Mouse (Mus musculus) midbrain, postnatal 0 days (tissue): ENCODE measurements at regions not wholly inside any gene's neighbourhood (a gene's known extent, or its start where the extent isn't known, plus 50 kb on each side); places are given as distances from the start of the nearest gene placed in this dataset.

Experiments
- ATAC-seq: fragments of 200-750 bp; cut with Nextera tagmentation; 2 replicates; pipeline ENCODE4 v1.8.0; 2017; ENCODE audit warnings: moderate number of reproducible peaks, mild to moderate bottlenecking, moderate TSS enrichment, moderate library complexity; ENCODE audit not compliant: low FRiP score
- DNase-seq: peaks from one replicate; pipeline ENCODE4 v3.0.0-alpha.2; 2015; ENCODE audit warnings: low spot score
- H3K27ac ChIP-seq: fragments of 300-500 bp; sonication (generic); 2 replicates; pipeline ENCODE4 v1.5.1; 2014; ENCODE audit warnings: low read depth, mild to moderate bottlenecking, low read length, mixed read lengths
- H3K27me3 ChIP-seq: fragments of 300-500 bp; sonication (generic); 2 replicates; pipeline ENCODE4 v1.6.1; 2014; ENCODE audit warnings: low read length, control low read depth, mixed read lengths; ENCODE audit not compliant: insufficient read depth
- H3K36me3 ChIP-seq: fragments of 300-500 bp; sonication (generic); 2 replicates; pipeline ENCODE4 v1.6.1; 2014; ENCODE audit warnings: low read length, control low read depth, mixed read lengths; ENCODE audit not compliant: insufficient read depth
- H3K4me1 ChIP-seq: fragments of 300-500 bp; sonication (generic); 2 replicates; pipeline ENCODE4 v1.6.1; 2014; ENCODE audit warnings: mild to moderate bottlenecking, control low read depth, antibody characterized with exemption, low read length, mixed read lengths; ENCODE audit not compliant: insufficient read depth
- H3K4me2 ChIP-seq: fragments of 300-500 bp; sonication (generic); 2 replicates; pipeline ENCODE4 v1.6.1; 2014; ENCODE audit warnings: low read depth, mild to moderate bottlenecking, low read length, mixed read lengths; ENCODE audit not compliant: poor library complexity, severe bottlenecking
- H3K4me3 ChIP-seq: fragments of 300-500 bp; sonication (generic); 2 replicates; pipeline ENCODE4 v1.5.1; 2014; ENCODE audit warnings: low read depth, mild to moderate bottlenecking, low read length, moderate library complexity
- H3K9ac ChIP-seq: fragments of 300-500 bp; sonication (generic); replicated peaks from 2 replicates; pipeline ENCODE4 v1.6.1; 2014; ENCODE audit warnings: mild to moderate bottlenecking, low read length, moderate library complexity, mixed read lengths; ENCODE audit not compliant: poor library complexity, severe bottlenecking
- H3K9me3 ChIP-seq: fragments of 300-500 bp; sonication (generic); 2 replicates; pipeline ENCODE4 v1.6.1; 2016; ENCODE audit warnings: low read length, control low read depth
- CTCF ChIP-seq: IDR thresholded peaks from 2 replicates; pipeline ENCODE4 v1.5.1; 2016; ENCODE audit warnings: antibody characterized with exemption, mild to moderate bottlenecking
- WGBS: fragments of 180-500 bp; shearing (Covaris S2); extraction: QIAGEN DNeasy Blood & Tissue Kit; methylation state at CpG from one replicate; pipeline ENCODE4 v1.1.7; 2014; 5-methylcytosine and 5-hydroxymethylcytosine counted together

DNA sequence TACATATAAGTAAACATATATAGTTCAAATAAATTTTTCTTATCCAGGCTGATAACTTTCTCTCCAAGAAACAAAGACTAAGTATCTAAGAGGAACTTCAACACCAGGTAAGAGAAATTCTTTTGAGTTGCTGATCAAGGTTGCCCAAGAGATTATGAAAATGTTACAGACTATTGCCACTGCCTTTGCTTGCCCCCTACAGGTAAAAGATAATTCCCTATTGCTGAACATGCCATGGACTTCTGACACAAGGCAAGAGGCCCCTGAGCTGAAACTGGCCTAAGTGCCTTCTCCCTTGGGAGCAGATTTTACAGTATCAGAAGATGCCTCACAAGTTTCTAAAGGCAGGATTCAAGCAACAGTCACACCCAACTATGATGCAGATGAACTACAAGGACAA is 2914.2 kb upstream of the Gm6569 start:
- no peak overlapping the region for H3K4me3 ChIP-seq

DNA sequence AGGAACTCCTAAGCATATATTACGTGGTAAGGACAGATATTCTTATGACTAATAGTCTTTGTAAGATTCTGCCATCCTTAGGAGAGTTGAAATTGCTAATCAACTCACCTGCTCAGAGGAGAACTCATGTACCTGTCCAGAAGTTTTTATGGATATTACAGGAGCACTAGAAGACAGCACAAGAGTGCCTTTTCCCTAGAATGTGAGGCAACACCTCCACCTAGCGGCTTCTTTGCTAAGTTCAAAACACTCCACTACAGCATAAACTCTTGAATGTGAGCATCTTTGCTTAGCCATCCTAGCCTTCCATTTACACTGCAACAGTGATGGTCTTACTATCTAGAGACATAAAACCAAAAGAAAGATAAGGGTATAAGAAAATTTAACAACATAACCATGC is 2913.5 kb upstream of the Gm6569 start:
- Histone ChIP-seq H3K4me1 (no peaks in the 10 kb centered on the region), H3K4me3 (no peak overlapping the region), H3K27me3 (no peaks in the 10 kb centered on the region), H3K9me3 (no peaks in the 10 kb centered on the region), H3K4me2 (no peak overlapping the region), H3K27ac (no peak overlapping the region), H3K9ac (no peak overlapping the region), H3K36me3 (no peaks in the 10 kb centered on the region)
- 37% methylated on average over 2 of the region's 2 CpGs for WGBS
- peak; percentile 93 for TF ChIP-seq CTCF
- ATAC-seq, result peak; percentile 71
- DNase-seq, result peak; percentile 90

More for the DNA sequence above, 2914.2 kb upstream of the Gm6569 start:
- Histone ChIP-seq H3K4me1 (no peaks in the 10 kb centered on the region), H3K9ac (no peak overlapping the region), H3K36me3 (no peaks in the 10 kb centered on the region), H3K4me2 (no peak overlapping the region), H3K9me3 (no peaks in the 10 kb centered on the region), H3K27me3 (no peaks in the 10 kb centered on the region), H3K27ac (no peak overlapping the region)
- DNase-seq, result peak; percentile 9
- ATAC-seq, result no peak
- peak; percentile 46 for TF ChIP-seq CTCF
